Mouse (Mus musculus): Measurements from ENCODE around the gene Cyp2t4. TPM values are rescaled to one million over a fixed set of nuclear protein-coding genes. Genes with fewer than 3 reads are reported as not detected.

Cyp2t4 gene
- polyA plus RNA-seq, 1 experiment from 2014 or later: 0.11 TPM

- DNase-seq (ENCODE audit: low spot score): no peak
- WGBS: 73% methylated on average over 33 of the region's 33 CpGs
- Histone ChIP-seq H3K27me3 (ENCODE audit: insufficient read depth, poor library complexity, severe bottlenecking) (no peaks in the 10 kb centered on the region), H3K4me1 (peaks cover 57% of the 10 kb centered on the region), H3K27ac (no peak overlapping the region), H3K9me3 (no peaks in the 10 kb centered on the region), H3K36me3 (peaks cover 52% of the 10 kb centered on the region), H3K4me3 (peak overlapping the region; percentile 80)
Observed at GRCm38 (mm10) chr7:27164112-27164947, 10.8 kb downstream of the Cyp2t4 start.

DNA sequence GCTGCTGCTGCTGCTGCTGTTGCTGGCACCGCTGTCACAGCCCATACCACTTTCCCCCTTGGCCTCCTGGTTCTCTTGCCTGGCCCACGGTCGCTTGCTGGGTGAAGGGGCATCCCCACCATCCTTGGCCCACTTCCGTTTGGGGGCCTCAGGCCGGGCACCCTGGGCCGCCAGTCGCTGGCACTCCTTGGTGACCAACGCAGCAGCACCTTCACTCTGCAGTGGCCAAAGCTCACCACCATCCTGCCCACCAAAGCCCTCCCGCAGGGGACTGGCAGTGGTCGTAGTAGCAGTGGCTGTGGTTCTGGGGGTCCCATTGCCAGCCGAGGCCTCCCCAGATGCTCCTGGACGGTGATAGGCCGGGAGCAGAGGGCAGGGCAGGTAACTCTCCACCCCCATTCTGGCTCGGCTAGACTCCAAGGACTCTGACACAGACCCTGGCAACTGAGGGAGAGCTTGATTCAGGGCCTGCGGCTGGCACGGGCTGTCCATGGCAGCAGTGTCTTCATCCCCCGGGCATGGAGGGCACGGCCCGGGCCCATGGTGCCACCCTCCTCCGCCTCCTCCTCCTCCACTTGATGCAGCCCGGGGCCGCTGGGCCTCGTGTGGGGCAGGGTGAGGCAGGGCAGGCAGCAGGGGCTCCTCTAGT lies 11.6 kb downstream of the Cyp2t4 start:
- no peak for DNase-seq (ENCODE audit: low spot score)
- H3K36me3 ChIP-seq: peaks cover 46% of the 10 kb centered on the region
- peaks cover 53% of the 10 kb centered on the region for H3K4me1 ChIP-seq
- H3K27ac ChIP-seq: peak overlapping the region; percentile 98
- H3K9me3 ChIP-seq: no peaks in the 10 kb centered on the region
- WGBS: 75% methylated on average over 23 of the region's 23 CpGs
- peak overlapping the region; percentile 80 for H3K4me3 ChIP-seq
- H3K27me3 ChIP-seq (ENCODE audit: insufficient read depth, poor library complexity, severe bottlenecking): no peaks in the 10 kb centered on the region

GRCm38 (mm10) chr7:27165696-27166095 lies 12.2 kb downstream of the Cyp2t4 start:
- Histone ChIP-seq H3K4me1 (peaks cover 53% of the 10 kb centered on the region), H3K27me3 (ENCODE audit: insufficient read depth, poor library complexity, severe bottlenecking) (no peaks in the 10 kb centered on the region), H3K4me3 (peak overlapping the region; percentile 80), H3K36me3 (peaks cover 46% of the 10 kb centered on the region), H3K27ac (peak overlapping the region; percentile 98), H3K9me3 (no peaks in the 10 kb centered on the region)
- 4% methylated on average over 8 of the region's 8 CpGs for WGBS
- DNase-seq (ENCODE audit: low spot score): no peak

- DNase-seq (ENCODE audit: low spot score): peak; percentile 94
- Histone ChIP-seq H3K36me3 (peaks cover 48% of the 10 kb centered on the region), H3K4me3 (peak overlapping the region; percentile 80), H3K4me1 (peaks cover 50% of the 10 kb centered on the region), H3K27me3 (ENCODE audit: insufficient read depth, poor library complexity, severe bottlenecking) (no peaks in the 10 kb centered on the region), H3K9me3 (no peaks in the 10 kb centered on the region), H3K27ac (peak overlapping the region; percentile 98)
- under 1% methylated on average over 41 of the region's 43 CpGs for WGBS
Observed at GRCm38 (mm10) chr7:27166229-27166613, 12.7 kb downstream of the Cyp2t4 start.

GRCm38 (mm10) chr7:27166614-27167474 lies 13.3 kb downstream of the Cyp2t4 start, which contains the start of gene Egln2:
TSS of gene Egln2 (minus strand) at chr7:27166802.
- peak within 1 kb of the TSS; percentile 80 for H3K4me3 ChIP-seq
- H3K4me1 ChIP-seq: peaks cover 44% of the 10 kb centered on the region
- H3K36me3 ChIP-seq: peaks cover 44% of the 10 kb centered on the region
- 2% methylated on average over 61 of the region's 61 CpGs for WGBS
- H3K27me3 ChIP-seq (ENCODE audit: insufficient read depth, poor library complexity, severe bottlenecking): no peaks in the 10 kb centered on the region
- peak; percentile 98 for DNase-seq (ENCODE audit: low spot score)
- no peaks in the 10 kb centered on the region for H3K9me3 ChIP-seq
- H3K27ac ChIP-seq: peak within 1 kb of the TSS; percentile 98

GRCm38 (mm10) chr7:27167475-27168094 lies 14.1 kb downstream of the Cyp2t4 start:
- H3K27me3 ChIP-seq (ENCODE audit: insufficient read depth, poor library complexity, severe bottlenecking): no peaks in the 10 kb centered on the region
- peaks cover 41% of the 10 kb centered on the region for H3K36me3 ChIP-seq
- H3K4me1 ChIP-seq: peaks cover 40% of the 10 kb centered on the region
- H3K9me3 ChIP-seq: no peaks in the 10 kb centered on the region
- H3K4me3 ChIP-seq: peak overlapping the region; percentile 80
- no peak for DNase-seq (ENCODE audit: low spot score)
- WGBS: 80% methylated on average over 11 of the region's 11 CpGs
- peak overlapping the region; percentile 98 for H3K27ac ChIP-seq

DNA sequence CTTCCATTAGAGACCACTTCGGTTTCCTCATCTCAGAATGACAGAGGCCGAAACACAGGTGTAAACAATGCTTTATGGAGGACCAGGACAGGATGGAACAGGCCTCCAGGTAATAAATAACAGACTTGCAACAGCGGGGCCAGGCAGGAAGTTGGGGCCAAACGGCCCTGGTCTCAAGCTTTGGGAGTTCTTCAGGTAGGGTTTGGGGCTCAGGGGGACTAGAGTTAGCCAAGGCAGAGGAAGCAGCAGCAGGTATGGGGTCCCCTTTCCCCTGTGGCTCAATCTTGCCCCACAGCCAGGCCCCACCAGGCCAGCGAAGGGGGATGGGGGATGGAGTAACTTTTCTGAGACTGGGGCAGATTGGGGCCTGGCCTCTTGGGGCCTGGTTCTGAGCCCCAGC lies 14.9 kb downstream of the Cyp2t4 start:
- Histone ChIP-seq H3K27me3 (ENCODE audit: insufficient read depth, poor library complexity, severe bottlenecking) (no peaks in the 10 kb centered on the region), H3K9me3 (no peaks in the 10 kb centered on the region), H3K4me1 (peaks cover 32% of the 10 kb centered on the region), H3K27ac (no peak overlapping the region), H3K36me3 (peaks cover 41% of the 10 kb centered on the region), H3K4me3 (no peak overlapping the region)
- DNase-seq (ENCODE audit: low spot score): no peak
- 86% methylated on average over 5 of the region's 5 CpGs for WGBS

- peaks cover 43% of the 10 kb centered on the region for H3K36me3 ChIP-seq
Observed at GRCm38 (mm10) chr7:27170981-27171380, 17.5 kb downstream of the Cyp2t4 start.

DNA sequence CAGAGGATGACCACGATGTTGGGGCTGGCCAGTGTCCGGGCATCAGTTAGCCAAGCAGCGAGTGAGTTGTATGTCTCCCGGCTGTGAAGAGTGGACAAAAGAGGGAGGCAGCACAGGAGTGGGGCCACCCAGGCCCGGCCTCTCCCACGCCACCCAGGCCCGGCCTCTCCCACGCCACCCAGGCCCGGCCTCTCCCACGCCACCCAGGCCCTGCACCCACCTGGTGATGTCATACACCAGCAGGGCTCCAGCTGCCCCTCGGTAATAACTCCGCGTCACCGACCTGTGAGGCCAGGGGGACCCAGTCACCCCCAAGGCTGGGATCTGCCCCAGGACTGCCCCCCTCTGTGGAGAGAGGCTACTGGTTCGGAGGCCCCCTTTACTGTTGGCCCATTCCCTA lies 21.0 kb downstream of the Cyp2t4 start:
- Histone ChIP-seq H3K4me1 (peaks cover 3% of the 10 kb centered on the region; the same call in 1 of the 2 replicates), H3K27ac (no peak overlapping the region), H3K4me3 (no peak overlapping the region), H3K9me3 (no peaks in the 10 kb centered on the region), H3K27me3 (ENCODE audit: insufficient read depth, poor library complexity, severe bottlenecking) (no peaks in the 10 kb centered on the region), H3K36me3 (peaks cover 39% of the 10 kb centered on the region)
- DNase-seq (ENCODE audit: low spot score): no peak
- 92% methylated on average over 15 of the region's 15 CpGs for WGBS

More at GRCm38 (mm10) chr7:27170981-27171380, 17.5 kb downstream of the Cyp2t4 start:
- Histone ChIP-seq H3K27ac (no peak overlapping the region), H3K4me1 (peaks cover 9% of the 10 kb centered on the region; the same call in 1 of the 2 replicates), H3K9me3 (no peaks in the 10 kb centered on the region), H3K27me3 (ENCODE audit: insufficient read depth, poor library complexity, severe bottlenecking) (no peaks in the 10 kb centered on the region), H3K4me3 (no peak overlapping the region)
- 88% methylated on average over 3 of the region's 3 CpGs for WGBS
- DNase-seq (ENCODE audit: low spot score): no peak

DNA sequence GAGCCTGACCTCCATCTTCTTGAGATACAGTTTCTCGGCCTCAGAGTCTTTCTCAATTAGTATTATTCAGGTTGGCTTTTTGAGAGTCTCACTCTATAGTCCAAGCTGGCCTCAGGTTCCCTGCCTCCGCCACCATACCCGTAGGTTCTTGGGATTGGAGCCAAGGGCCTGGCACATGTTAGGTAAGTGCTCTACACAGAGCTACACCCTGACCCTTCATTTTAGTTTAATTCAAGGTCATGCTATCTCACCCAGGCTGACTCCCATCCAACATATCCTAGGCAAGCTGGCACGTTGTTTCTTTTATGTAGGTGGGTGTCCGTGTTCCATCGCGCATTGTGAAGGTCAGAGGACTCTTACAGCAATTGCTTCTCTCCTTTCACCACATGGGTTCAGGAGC lies 21.4 kb downstream of the Cyp2t4 start:
- H3K4me3 ChIP-seq: no peak overlapping the region
- DNase-seq (ENCODE audit: low spot score): no peak
- H3K27ac ChIP-seq: no peak overlapping the region
- no peaks in the 10 kb centered on the region for H3K27me3 ChIP-seq (ENCODE audit: insufficient read depth, poor library complexity, severe bottlenecking)
- H3K9me3 ChIP-seq: no peaks in the 10 kb centered on the region
- H3K4me1 ChIP-seq: peaks cover 3% of the 10 kb centered on the region; the same call in 1 of the 2 replicates
- peaks cover 39% of the 10 kb centered on the region for H3K36me3 ChIP-seq
- WGBS: 92% methylated on average over 7 of the region's 7 CpGs

GRCm38 (mm10) chr7:27177942-27178323 lies 24.4 kb downstream of the Cyp2t4 start:
- Histone ChIP-seq H3K27ac (peak overlapping the region; percentile 92), H3K27me3 (ENCODE audit: insufficient read depth, poor library complexity, severe bottlenecking) (no peaks in the 10 kb centered on the region), H3K9me3 (no peaks in the 10 kb centered on the region), H3K4me1 (peaks cover 3% of the 10 kb centered on the region; the same call in 1 of the 2 replicates), H3K4me3 (peak overlapping the region; percentile 76), H3K36me3 (peaks cover 26% of the 10 kb centered on the region)
- DNase-seq (ENCODE audit: low spot score): no peak
- WGBS: 24% methylated on average over 4 of the region's 4 CpGs

Data from heart, embryonic 10.5 days (tissue).